Mouse (Mus musculus) heart, embryonic 14.5 days (tissue): ENCODE data around the gene Plac1. TPM values are rescaled to one million over a fixed set of nuclear protein-coding genes. Genes with fewer than 3 reads are reported as not detected.

Experiments
- ATAC-seq: fragments of 200-750 bp; cut with Nextera tagmentation; 2 replicates; pipeline ENCODE4 v1.8.0; 2017; ENCODE audit warnings: low read depth, moderate TSS enrichment; ENCODE audit not compliant: insufficient number of reproducible peaks, insufficient read depth, low FRiP score
- H3K27ac ChIP-seq, 2 experiments: fragments of 200-500 bp in 1 of 2; fragments of 300-500 bp in 1 of 2; sonication (generic) in 1 of 2; replicated peaks in 1 of 2; 2 replicates each; pipeline ENCODE4 v1.5.1; 2012 to 2014; ENCODE audit warnings: low read depth in 2 of 2, low read length in 2 of 2, control low read depth in 1 of 2, mild to moderate bottlenecking in 1 of 2, mixed read lengths in 1 of 2; ENCODE audit not compliant: control insufficient read depth in 1 of 2, insufficient read depth in 1 of 2
- H3K27me3 ChIP-seq: fragments of 300-500 bp; sonication (generic); 2 replicates; pipeline ENCODE4 v1.6.1; 2014; ENCODE audit warnings: mild to moderate bottlenecking, low read length, control low read depth; ENCODE audit not compliant: control insufficient read depth, insufficient read depth
- H3K36me3 ChIP-seq: fragments of 300-500 bp; sonication (generic); 2 replicates; pipeline ENCODE4 v1.6.1; 2014; ENCODE audit warnings: mild to moderate bottlenecking, control low read depth, low read length, mixed read lengths; ENCODE audit not compliant: control insufficient read depth, insufficient read depth
- H3K4me1 ChIP-seq, 2 experiments: fragments of 200-500 bp in 1 of 2; fragments of 300-500 bp in 1 of 2; sonication (generic) in 1 of 2; 2 replicates each; pipeline ENCODE4 v1.6.1; 2012 to 2014; ENCODE audit warnings: low read length in 2 of 2, control low read depth in 1 of 2, mixed read lengths in 1 of 2; ENCODE audit not compliant: control insufficient read depth in 2 of 2, insufficient read depth in 2 of 2
- H3K4me2 ChIP-seq: fragments of 300-500 bp; sonication (generic); 2 replicates; pipeline ENCODE4 v1.6.1; 2014; ENCODE audit warnings: mild to moderate bottlenecking, low read length
- H3K4me3 ChIP-seq, 2 experiments: fragments of 200-500 bp in 1 of 2; fragments of 300-500 bp in 1 of 2; sonication (generic) in 1 of 2; 2 replicates each; pipeline ENCODE4 v1.5.1; 2012 to 2014; ENCODE audit warnings: low read length in 2 of 2, mild to moderate bottlenecking in 2 of 2, control low read depth in 1 of 2, low read depth in 1 of 2, moderate library complexity in 1 of 2; ENCODE audit not compliant: control insufficient read depth in 1 of 2, insufficient read depth in 1 of 2
- H3K9ac ChIP-seq: fragments of 300-500 bp; sonication (generic); 2 replicates; pipeline ENCODE4 v1.6.1; 2014; ENCODE audit warnings: mild to moderate bottlenecking, low read length
- H3K9me3 ChIP-seq: fragments of 300-500 bp; sonication (generic); 2 replicates; pipeline ENCODE4 v1.6.1; 2016; ENCODE audit warnings: low read length, control low read depth; ENCODE audit not compliant: control insufficient read depth
- WGBS: fragments of 180-500 bp; shearing (Covaris S2); extraction: QIAGEN DNeasy Blood & Tissue Kit; methylation state at CpG from one replicate; pipeline ENCODE4 v1.1.7; 2014; 5-methylcytosine and 5-hydroxymethylcytosine counted together
- polyA plus RNA-seq: library from polyadenylated mRNA; unstranded; fragments of >200 nt; fragmentation: Nextera tagmentation; extraction: Ambion mirVana; gene quantifications from 2 replicates; pipeline ENCODE4 v1.2.1, GENCODE M21; 2014

Plac1 gene
- polyA plus RNA-seq, 1 experiment from 2014 or later, result 8.4 TPM

DNA sequence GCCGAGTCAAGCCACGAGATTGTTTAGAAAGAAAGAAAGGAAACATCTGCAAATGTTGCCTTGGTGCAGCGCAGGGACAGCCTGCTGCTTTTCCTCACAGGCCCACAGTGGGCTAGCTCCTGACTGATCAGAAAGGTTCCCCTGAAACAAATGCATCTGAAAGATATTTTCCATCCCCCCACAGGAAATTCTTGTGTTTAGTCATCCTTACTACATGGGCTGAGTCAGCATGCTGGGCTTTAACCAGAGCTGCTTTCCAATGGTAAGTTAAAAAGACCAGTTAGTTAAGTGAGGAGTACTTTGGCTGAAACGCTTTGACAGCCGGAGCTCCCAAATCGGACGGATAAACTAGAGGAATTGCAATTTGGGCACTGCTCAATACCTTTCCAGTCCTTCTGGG, 124.9 kb downstream of the Plac1 start:
- WGBS, result 71% methylated on average over 7 of the region's 7 CpGs
- 0 out of 4 replicates have a peak, but pooled peaks cover 0 to 2% of the 10 kb centered on the region in 2 experiments for H3K4me1 ChIP-seq
- ATAC-seq, result no peak
- H3K36me3 ChIP-seq, result no peaks in the 10 kb centered on the region
- H3K27me3 ChIP-seq, result no peaks in the 10 kb centered on the region
- no peak overlapping the region for H3K4me3 ChIP-seq
- no peaks in the 10 kb centered on the region for H3K9me3 ChIP-seq
- no peak overlapping the region for H3K27ac ChIP-seq
- no peak overlapping the region for H3K9ac ChIP-seq
- H3K4me2 ChIP-seq, result no peak overlapping the region

DNA sequence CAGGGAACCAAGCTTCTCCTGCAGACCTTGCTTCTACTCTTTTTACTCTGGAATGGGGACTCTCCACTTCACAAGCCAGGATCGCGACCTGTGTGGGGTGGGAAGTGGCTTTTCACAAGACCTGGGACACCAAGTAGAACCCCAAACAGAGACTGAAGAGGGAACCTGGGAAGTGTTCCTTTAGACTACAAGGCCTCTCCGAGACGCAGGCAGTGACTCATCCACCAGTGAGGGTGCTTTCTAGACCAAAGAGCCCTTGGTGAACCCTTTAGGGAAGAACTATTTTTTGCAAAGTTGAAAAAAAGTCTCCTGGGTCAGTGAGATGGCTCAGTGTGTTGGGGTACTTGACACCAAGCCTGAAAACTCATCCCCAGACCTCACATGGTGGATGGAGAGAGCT, 129.8 kb downstream of the Plac1 start:
- Histone ChIP-seq H3K4me1 (0 out of 4 replicates have a peak, but pooled peaks cover 0 to 2% of the 10 kb centered on the region in 2 experiments), H3K4me2 (no peak overlapping the region), H3K27me3 (no peaks in the 10 kb centered on the region), H3K9ac (no peak overlapping the region), H3K36me3 (no peaks in the 10 kb centered on the region), H3K9me3 (no peaks in the 10 kb centered on the region), H3K27ac (no peak overlapping the region), H3K4me3 (no peak overlapping the region)
- 83% methylated on average over 4 of the region's 4 CpGs for WGBS
- no peak for ATAC-seq

DNA sequence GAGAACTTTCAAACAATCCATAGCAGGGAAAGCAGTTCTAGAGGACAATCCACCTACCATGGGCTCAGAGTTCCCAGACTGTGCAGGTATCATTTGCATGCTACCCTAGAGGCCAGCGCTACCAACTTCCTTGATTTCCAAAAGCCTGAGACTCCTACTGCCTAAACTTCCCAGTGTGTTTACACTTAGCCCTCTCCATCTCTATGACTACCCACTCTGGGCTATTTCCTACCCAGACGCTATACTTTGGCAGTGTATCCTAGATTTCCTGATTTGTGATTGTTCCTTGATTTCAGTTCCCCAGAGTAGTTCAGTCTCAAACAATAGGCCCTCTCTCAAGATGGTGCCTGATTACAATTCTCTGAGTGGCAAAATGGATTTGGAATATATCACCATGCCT, 132.8 kb downstream of the Plac1 start:
- WGBS, result 66% methylated on average over 2 of the region's 2 CpGs
- no peak for ATAC-seq

GRCm38 (mm10) chrX:53101165-53101564, 138.7 kb downstream of the Plac1 start:
- no peak for ATAC-seq
- Histone ChIP-seq H3K9ac (no peak overlapping the region), H3K36me3 (no peaks in the 10 kb centered on the region), H3K27ac (peak overlapping the region; percentile 58 to 59), H3K4me3 (no peak overlapping the region), H3K9me3 (no peaks in the 10 kb centered on the region), H3K4me2 (no peak overlapping the region), H3K27me3 (no peaks in the 10 kb centered on the region), H3K4me1 (peaks cover 7 to 13% of the 10 kb centered on the region in 2 experiments; a peak in 3 of 4 replicates)
- WGBS, result 24% methylated on average over 2 of the region's 2 CpGs

More for the DNA sequence above, 132.8 kb downstream of the Plac1 start:
- no peak overlapping the region for H3K27ac ChIP-seq
- no peaks in the 10 kb centered on the region for H3K36me3 ChIP-seq
- no peak overlapping the region for H3K4me3 ChIP-seq
- H3K27me3 ChIP-seq, result no peaks in the 10 kb centered on the region
- no peak overlapping the region for H3K9ac ChIP-seq
- H3K4me1 ChIP-seq, result no peaks in the 10 kb centered on the region
- no peak overlapping the region for H3K4me2 ChIP-seq
- H3K9me3 ChIP-seq, result no peaks in the 10 kb centered on the region

GRCm38 (mm10) chrX:53099951-53100350, 140.0 kb downstream of the Plac1 start:
- no peaks in the 10 kb centered on the region for H3K9me3 ChIP-seq
- 26% methylated on average over 7 of the region's 7 CpGs for WGBS
- H3K27ac ChIP-seq, result peak overlapping the region; percentile 30 to 64
- no peak overlapping the region for H3K4me2 ChIP-seq
- H3K9ac ChIP-seq, result no peak overlapping the region
- ATAC-seq, result no peak
- no peaks in the 10 kb centered on the region for H3K36me3 ChIP-seq
- H3K4me3 ChIP-seq, result no peak overlapping the region
- H3K27me3 ChIP-seq, result no peaks in the 10 kb centered on the region
- H3K4me1 ChIP-seq, result peaks cover 7 to 13% of the 10 kb centered on the region in 2 experiments; a peak in 3 of 4 replicates

GRCm38 (mm10) chrX:53099266-53099665, 140.6 kb downstream of the Plac1 start:
- Histone ChIP-seq H3K27me3 (no peaks in the 10 kb centered on the region), H3K9me3 (no peaks in the 10 kb centered on the region), H3K36me3 (no peaks in the 10 kb centered on the region), H3K4me2 (no peak overlapping the region), H3K4me3 (no peak overlapping the region), H3K9ac (no peak overlapping the region), H3K4me1 (peaks cover 7 to 13% of the 10 kb centered on the region in 2 experiments; a peak in 3 of 4 replicates), H3K27ac (peak overlapping the region; percentile 8 to 30; a peak in 3 of 4 replicates)
- no peak for ATAC-seq
- 70% methylated on average over 3 of the region's 3 CpGs for WGBS

GRCm38 (mm10) chrX:53098293-53098692, 141.6 kb downstream of the Plac1 start:
- Histone ChIP-seq H3K9me3 (no peaks in the 10 kb centered on the region), H3K4me3 (no peak overlapping the region), H3K9ac (no peak overlapping the region), H3K27ac (0 out of 4 replicates have a peak overlapping the region, but pooled peaks of 1 of the 2 experiments have one; percentile 33), H3K4me1 (peaks cover 7 to 13% of the 10 kb centered on the region in 2 experiments; a peak in 3 of 4 replicates), H3K4me2 (no peak overlapping the region), H3K27me3 (no peaks in the 10 kb centered on the region), H3K36me3 (no peaks in the 10 kb centered on the region)
- 61% methylated on average over 4 of the region's 4 CpGs for WGBS
- ATAC-seq, result no peak

- Histone ChIP-seq H3K27ac (no peak overlapping the region), H3K27me3 (no peaks in the 10 kb centered on the region), H3K9ac (no peak overlapping the region), H3K36me3 (no peaks in the 10 kb centered on the region), H3K4me1 (peaks cover 7 to 13% of the 10 kb centered on the region in 2 experiments; a peak in 3 of 4 replicates), H3K9me3 (no peaks in the 10 kb centered on the region), H3K4me3 (no peak overlapping the region), H3K4me2 (no peak overlapping the region)
- 69% methylated on average over 4 of the region's 4 CpGs for WGBS
- ATAC-seq, result no peak
Measured at GRCm38 (mm10) chrX:53097786-53098185, 142.1 kb downstream of the Plac1 start.
